Mouse (Mus musculus) olfactory bulb, adult 2 months (tissue): ENCODE measurements around the gene Serping1.

Source experiments
- CTCF ChIP-seq: fragments of 200-500 bp; IDR thresholded peaks from 2 replicates; pipeline ENCODE4 v1.5.1; 2012; ENCODE audit warnings: low read depth, mild to moderate bottlenecking, low read length, moderate library complexity; ENCODE audit not compliant: insufficient read depth
- POLR2A ChIP-seq: fragments of 200-500 bp; IDR thresholded peaks from 2 replicates; pipeline ENCODE4 v1.6.1; 2012; ENCODE audit warnings: mild to moderate bottlenecking, low read depth, low read length, moderate library complexity; ENCODE audit not compliant: insufficient read depth

DNA sequence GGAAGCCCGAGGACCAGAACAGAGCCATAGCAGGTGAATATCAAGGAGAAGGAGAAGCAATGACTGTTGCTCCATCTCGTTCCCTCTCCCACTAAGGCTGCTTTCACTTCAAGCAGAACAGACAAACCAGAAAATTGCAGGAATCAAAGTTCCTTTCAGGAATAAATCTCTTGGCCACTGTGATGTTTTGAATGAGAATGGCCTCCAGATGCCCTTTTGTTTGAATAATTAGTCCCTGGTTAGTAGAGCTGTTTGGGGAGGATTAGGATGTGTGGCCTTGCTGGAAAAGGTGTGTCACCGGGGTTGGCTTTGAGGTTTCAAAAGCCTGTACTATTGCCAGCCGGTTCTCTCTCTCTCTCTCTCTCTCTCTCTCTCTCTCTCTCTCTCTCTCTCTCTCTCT is 12.9 kb downstream of the Serping1 start:
- no peak for TF ChIP-seq CTCF
- no peak for TF ChIP-seq POLR2A
